Mouse (Mus musculus): ENCODE results near the gene Spocd1. TPM values are rescaled to one million over a fixed set of nuclear protein-coding genes. Genes with fewer than 3 reads are reported as not detected.
"Not testable (repeated sequence)": the region's sequence is repeated elsewhere in the genome, so short reads cannot be mapped to it uniquely, and the experiment has no call there.

The Spocd1 gene
- total and polyA plus RNA-seq, 3 experiments = 0.03 TPM; not detected in 2

DNA sequence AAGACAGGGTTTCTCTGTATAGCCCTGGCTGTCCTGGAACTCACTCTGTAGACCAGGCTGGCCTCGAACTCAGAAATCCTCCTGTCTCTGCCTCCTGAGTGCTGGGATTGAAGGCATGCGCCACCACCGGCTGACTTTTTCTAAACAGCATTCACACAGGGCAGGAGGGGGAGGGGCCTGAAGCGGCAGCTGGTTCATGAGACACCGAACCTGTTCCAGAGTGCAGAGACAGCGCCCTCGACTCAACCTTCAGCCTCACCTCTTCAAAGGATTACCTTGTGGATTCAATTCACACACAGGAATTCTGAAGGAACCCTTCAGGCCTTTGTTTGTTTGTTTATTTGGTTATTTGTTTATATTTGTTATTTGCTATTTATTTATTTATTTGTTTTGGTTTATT is 39.0 kb upstream of the Spocd1 start:
- no peaks in the 10 kb centered on the region for H3K36me3 ChIP-seq (ENCODE audit: control insufficient read depth in 1 of 2, insufficient read depth in 2 of 2, low read length in 2 of 2)
- DNase-seq (ENCODE audit: low read depth, low spot score) = no peak
- H3K9me3 ChIP-seq (replicated peaks; ENCODE audit: insufficient read depth, low read length) = no peaks in the 10 kb centered on the region
- no peak overlapping the region for H3K4me3 ChIP-seq (ENCODE audit: control insufficient read depth in 1 of 2, insufficient read depth in 1 of 2, low read depth in 2 of 2, low read length in 2 of 2)
- H3K4me1 ChIP-seq (ENCODE audit: control insufficient read depth in 1 of 2, insufficient read depth in 2 of 2, low read length in 2 of 2) = no peaks in the 10 kb centered on the region
- no peak overlapping the region for H3K9ac ChIP-seq (ENCODE audit: control insufficient read depth, low read depth, low read length, poor library complexity, severe bottlenecking)
- TF ChIP-seq RAD21 (IDR thresholded peaks at IDR 0.05; ENCODE audit: low read depth, low read length) = no peak
- TF ChIP-seq MEF2A (IDR thresholded peaks at IDR 0.05; ENCODE audit: extremely low read depth, insufficient replicate concordance, low read depth, low read length, poor library complexity, severe bottlenecking) = no peak
- no peak for TF ChIP-seq NELFE (IDR thresholded peaks at IDR 0.05; ENCODE audit: low read depth, low read length)
- no peak for TF ChIP-seq CHD1 (IDR thresholded peaks at IDR 0.05; ENCODE audit: low read depth, low read length)
- TF ChIP-seq JUND (IDR thresholded peaks at IDR 0.05; ENCODE audit: low read depth, low read length) = no peak
- TF ChIP-seq ZC3H11A (IDR thresholded peaks at IDR 0.05; ENCODE audit: low read depth, low read length) = no peak
- no peak for TF ChIP-seq NRF1 (IDR thresholded peaks at IDR 0.05; ENCODE audit: insufficient read depth, low read depth, low read length, poor library complexity, severe bottlenecking)
- TF ChIP-seq UBTF (IDR thresholded peaks at IDR 0.05; ENCODE audit: borderline replicate concordance, insufficient read depth, low read depth, low read length) = no peak
- TF ChIP-seq GATA1 (IDR thresholded peaks at IDR 0.05; ENCODE audit: low read depth, low read length) = no peak
- no peak for TF ChIP-seq ZKSCAN1 (IDR thresholded peaks at IDR 0.05; ENCODE audit: low read depth, low read length)
- TF ChIP-seq SIN3A (IDR thresholded peaks at IDR 0.05; ENCODE audit: low read length) = no peak
- no peak for TF ChIP-seq RCOR1 (IDR thresholded peaks at IDR 0.05; ENCODE audit: low read depth, low read length)
- TF ChIP-seq MXI1 (IDR thresholded peaks at IDR 0.05; ENCODE audit: low read depth, low read length) = no peak
- no peaks in the 10 kb centered on the region for H3K79me2 ChIP-seq (ENCODE audit: control insufficient read depth, insufficient read depth, low read length, poor library complexity)
- no peak overlapping the region for H3K27ac ChIP-seq (ENCODE audit: control insufficient read depth, low read depth, low read length)
- H3K27me3 ChIP-seq (ENCODE audit: control insufficient read depth in 1 of 2, insufficient read depth in 2 of 2, low read length in 2 of 2) = peaks cover 2 to 3% of the 10 kb centered on the region in 2 experiments; a peak in 3 of 4 replicates

DNA sequence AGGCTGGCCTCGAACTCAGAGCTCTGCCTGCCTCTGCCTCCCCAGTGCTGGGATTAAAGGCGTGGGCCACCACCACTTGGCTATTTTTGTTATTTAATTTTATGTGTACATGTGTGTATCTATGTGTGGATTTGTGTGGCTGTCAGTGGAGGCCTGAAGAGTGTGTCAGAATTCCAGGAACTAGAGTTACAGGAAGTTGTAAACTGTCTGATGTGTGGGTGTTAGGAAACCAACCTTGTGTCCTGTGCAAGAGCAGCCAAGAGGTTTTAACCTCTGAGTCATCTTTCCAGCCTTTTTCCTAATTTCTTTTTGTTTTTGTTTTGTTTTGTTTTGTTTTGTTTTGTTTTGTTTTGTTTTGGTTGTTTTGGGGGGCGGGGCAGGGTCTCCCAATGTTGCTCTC is 34.2 kb upstream of the Spocd1 start:
- Histone ChIP-seq H3K9me3 (replicated peaks; ENCODE audit: insufficient read depth, low read length) (no peaks in the 10 kb centered on the region), H3K4me3 (ENCODE audit: control insufficient read depth in 1 of 2, insufficient read depth in 1 of 2, low read depth in 2 of 2, low read length in 2 of 2) (no peak overlapping the region), H3K36me3 (ENCODE audit: control insufficient read depth in 1 of 2, insufficient read depth in 2 of 2, low read length in 2 of 2) (no peaks in the 10 kb centered on the region), H3K4me1 (ENCODE audit: control insufficient read depth in 1 of 2, insufficient read depth in 2 of 2, low read length in 2 of 2) (no peaks in the 10 kb centered on the region), H3K9ac (ENCODE audit: control insufficient read depth, low read depth, low read length, poor library complexity, severe bottlenecking) (no peak overlapping the region), H3K79me2 (ENCODE audit: control insufficient read depth, insufficient read depth, low read length, poor library complexity) (no peaks in the 10 kb centered on the region), H3K27me3 (ENCODE audit: control insufficient read depth in 1 of 2, insufficient read depth in 2 of 2, low read length in 2 of 2) (peaks cover 2 to 3% of the 10 kb centered on the region in 2 experiments; a peak in 3 of 4 replicates), H3K27ac (ENCODE audit: control insufficient read depth, low read depth, low read length) (no peak overlapping the region)
- no peak for DNase-seq (ENCODE audit: low read depth, low spot score)
- TF ChIP-seq MYC (IDR thresholded peaks at IDR 0.05; ENCODE audit: low read depth, low read length) (no peak), E2F4 (IDR thresholded peaks at IDR 0.05; ENCODE audit: borderline replicate concordance, low read depth, low read length) (no peak), MXI1 (IDR thresholded peaks at IDR 0.05; ENCODE audit: low read depth, low read length) (no peak), GATA1 (IDR thresholded peaks at IDR 0.05; ENCODE audit: low read depth, low read length) (no peak), MEF2A (IDR thresholded peaks at IDR 0.05; ENCODE audit: extremely low read depth, insufficient replicate concordance, low read depth, low read length, poor library complexity, severe bottlenecking) (no peak), UBTF (IDR thresholded peaks at IDR 0.05; ENCODE audit: borderline replicate concordance, insufficient read depth, low read depth, low read length) (no peak), USF2 (IDR thresholded peaks at IDR 0.05; ENCODE audit: borderline replicate concordance in 1 of 2, insufficient read depth in 1 of 2, low read depth in 1 of 2, low read length in 2 of 2) (no peak), ZKSCAN1 (IDR thresholded peaks at IDR 0.05; ENCODE audit: low read depth, low read length) (no peak), GABPA (IDR thresholded peaks at IDR 0.05; ENCODE audit: low read depth, low read length) (no peak), MAZ (IDR thresholded peaks at IDR 0.05; ENCODE audit: low read depth, low read length) (no peak), POLR2A (IDR thresholded peaks at IDR 0.05; ENCODE audit: control insufficient read depth in 1 of 2, insufficient read depth in 1 of 2, low read depth in 1 of 2, low read length in 2 of 2, poor library complexity in 1 of 2) (no peak), CHD2 (IDR thresholded peaks at IDR 0.05; ENCODE audit: low read length) (no peak), TAL1 (IDR thresholded peaks at IDR 0.05; ENCODE audit: low read length) (no peak), RAD21 (IDR thresholded peaks at IDR 0.05; ENCODE audit: low read depth, low read length) (no peak), POLR2AphosphoS2 (IDR thresholded peaks at IDR 0.05; ENCODE audit: low read length) (no peak), USF1 (IDR thresholded peaks at IDR 0.05; ENCODE audit: low read depth, low read length) (no peak)

DNA sequence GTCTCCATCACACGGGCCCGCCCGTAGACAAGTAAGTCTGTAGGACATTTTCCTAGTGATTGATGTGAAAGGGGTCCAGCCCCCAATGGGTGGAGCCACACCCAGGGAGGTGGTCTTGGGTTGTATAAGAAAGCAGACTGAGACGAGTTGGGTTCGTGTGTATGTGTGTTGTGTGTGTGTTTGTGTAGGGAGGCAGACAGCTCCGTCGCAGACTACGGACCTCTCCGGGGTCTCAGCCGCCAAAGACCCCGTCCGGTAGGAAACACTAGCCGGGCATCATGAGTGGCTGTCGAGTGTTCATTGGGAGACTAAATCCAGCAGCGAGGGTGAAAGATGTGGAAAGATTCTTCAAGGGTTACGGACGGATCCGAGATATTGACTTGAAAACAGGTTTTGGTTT is 30.2 kb upstream of the Spocd1 start:
- not testable (repeated sequence) for H3K79me2 ChIP-seq (ENCODE audit: control insufficient read depth, insufficient read depth, low read length, poor library complexity); H3K4me1 ChIP-seq (ENCODE audit: control insufficient read depth in 1 of 2, insufficient read depth in 2 of 2, low read length in 2 of 2); H3K27ac ChIP-seq (ENCODE audit: control insufficient read depth, low read depth, low read length); H3K9me3 ChIP-seq (replicated peaks; ENCODE audit: insufficient read depth, low read length); H3K36me3 ChIP-seq (ENCODE audit: control insufficient read depth in 1 of 2, insufficient read depth in 2 of 2, low read length in 2 of 2); H3K27me3 ChIP-seq (ENCODE audit: control insufficient read depth in 1 of 2, insufficient read depth in 2 of 2, low read length in 2 of 2); H3K4me3 ChIP-seq (ENCODE audit: control insufficient read depth in 1 of 2, insufficient read depth in 1 of 2, low read depth in 2 of 2, low read length in 2 of 2); DNase-seq (ENCODE audit: low read depth, low spot score); H3K9ac ChIP-seq (ENCODE audit: control insufficient read depth, low read depth, low read length, poor library complexity, severe bottlenecking)
